Mouse (Mus musculus) T-helper 17 cell (primary cell): Measurements from ENCODE around the gene Mmgt2.

Experiments
- in situ Hi-C, 2 experiments: fragments of 300-600 bp; cut with MboI, MseI; formaldehyde crosslinking; loops; 1 replicate in 1 of 2; 2 replicates in 1 of 2; pipeline ENCODE4 v1.15.1; 2025; ENCODE audit warnings: high pct_unique_total_duplicates in 2 of 2

The Mmgt2 gene

DNA sequence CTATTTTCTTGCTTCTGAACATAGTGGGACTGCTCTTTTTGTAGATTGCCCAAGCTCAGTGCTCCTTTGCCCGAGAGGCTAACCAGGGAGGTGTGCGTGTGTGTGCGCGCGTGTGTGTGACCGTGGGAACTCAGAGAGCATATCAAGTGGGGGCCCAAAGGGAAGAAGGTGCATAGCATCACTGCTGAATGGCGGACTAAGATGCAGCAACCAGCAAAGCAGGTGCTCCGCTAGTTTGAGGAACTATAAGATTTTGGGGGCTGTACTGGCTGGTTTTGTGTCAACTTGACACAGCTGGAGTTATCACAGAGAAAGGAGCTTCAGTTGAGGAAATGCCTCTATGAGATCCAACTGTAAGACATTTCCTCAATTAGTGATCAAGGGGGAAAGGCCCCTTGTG is 27.4 kb upstream of the Mmgt2 start:
- in situ Hi-C loops, result no loop called here

DNA sequence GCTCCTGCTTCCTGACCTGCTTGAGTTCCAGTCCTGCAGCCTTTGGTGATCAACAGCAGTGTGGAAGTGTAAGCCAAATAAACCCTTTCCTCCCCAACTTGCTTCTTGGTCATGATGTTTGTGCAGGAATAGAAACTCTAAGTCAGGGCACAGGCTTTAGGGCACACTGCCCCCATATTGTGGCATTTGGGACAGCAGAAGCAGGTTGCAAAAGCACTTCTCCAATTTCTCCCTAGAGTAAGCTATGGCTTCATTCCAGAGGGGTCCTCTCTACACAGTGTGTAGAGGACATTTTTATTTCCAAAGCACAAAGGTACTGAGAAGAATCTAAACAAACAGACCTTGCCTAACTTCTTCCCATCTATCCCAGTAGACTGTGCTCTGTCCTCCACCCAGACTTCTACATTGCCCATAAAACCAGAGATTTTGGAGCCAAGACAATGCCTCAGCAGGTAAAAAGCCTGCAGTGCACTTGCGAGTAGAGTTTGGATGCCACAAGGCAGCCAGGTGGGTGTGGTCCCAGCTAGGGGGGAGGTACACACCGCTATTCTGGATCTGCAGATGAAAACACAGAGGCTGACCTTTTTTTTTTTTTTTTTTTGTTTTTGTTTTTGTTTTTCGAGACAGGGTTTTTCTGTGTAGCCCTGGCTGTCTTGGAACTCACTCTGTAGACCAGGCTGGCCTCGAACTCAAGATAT is 26.7 kb upstream of the Mmgt2 start:
- in situ Hi-C loops, result no loop called here

DNA sequence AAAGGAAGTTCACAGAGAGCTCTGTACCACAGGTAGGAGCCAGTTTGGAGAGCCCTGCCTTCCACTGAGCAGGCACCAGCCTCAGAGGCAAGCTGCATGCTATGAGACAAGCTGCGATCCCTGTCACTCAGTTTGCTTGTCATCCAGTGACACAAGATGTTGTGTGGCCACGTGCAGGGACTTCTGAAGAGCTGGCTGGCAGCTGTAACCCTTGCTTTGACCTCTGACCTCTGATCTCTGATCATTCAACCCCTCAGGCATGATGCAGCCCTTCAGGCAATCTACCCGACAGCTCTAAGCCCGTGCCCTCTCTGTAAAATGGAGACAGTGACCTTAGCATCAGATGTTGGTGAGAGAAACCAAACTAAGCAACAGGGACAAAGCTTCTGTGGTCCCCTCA is 25.6 kb upstream of the Mmgt2 start:
- in situ Hi-C loops, result no loop called here

- in situ Hi-C loops, result no loop called here
These were observed 23.8 kb upstream of the Mmgt2 start for GRCm38 (mm10) chr11:62624341-62625291.

DNA sequence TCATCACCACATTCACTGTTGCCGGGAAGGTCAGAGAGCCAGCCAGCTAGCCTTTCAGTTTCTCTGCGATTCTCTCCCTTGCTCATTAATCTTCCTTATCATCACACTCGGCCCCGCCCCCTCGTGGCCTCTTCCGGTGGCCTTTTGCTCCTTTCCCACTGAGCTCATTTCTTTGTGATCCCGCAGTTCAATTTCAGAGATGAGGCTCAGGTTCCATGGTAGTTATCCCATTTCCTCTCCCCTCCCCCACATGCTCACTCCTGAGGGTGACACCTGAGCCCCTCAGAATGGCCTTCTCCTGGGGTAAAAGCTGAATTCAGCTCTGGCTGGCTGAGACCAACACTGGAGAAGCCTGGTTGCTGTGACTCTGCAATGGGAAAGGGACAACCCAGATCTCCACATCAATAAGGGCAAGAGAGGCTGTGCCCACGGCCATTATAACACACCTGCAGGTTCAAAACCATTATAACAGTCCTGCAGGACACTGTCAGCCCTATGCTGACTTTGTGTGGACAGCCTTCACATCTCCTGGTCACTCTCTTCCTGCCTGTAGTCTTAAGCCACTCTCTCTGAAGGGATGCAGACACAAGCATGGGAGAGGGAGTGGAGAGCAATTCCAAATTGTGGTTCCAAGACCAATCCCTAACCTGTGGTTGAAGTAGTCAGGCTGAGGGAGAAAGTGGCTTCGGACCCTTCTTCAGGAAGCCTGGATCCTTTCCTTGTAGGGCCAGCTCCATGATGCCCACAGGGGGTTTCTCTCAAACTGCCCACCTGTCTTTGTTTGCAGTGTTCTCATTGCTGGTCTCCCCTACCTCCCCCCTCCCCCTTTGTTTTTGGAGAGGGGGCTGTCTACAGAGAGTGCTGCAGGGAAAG is 18.9 kb upstream of the Mmgt2 start:
- in situ Hi-C loops, result no loop called here

- in situ Hi-C loops, result no loop called here
These were observed 18.1 kb upstream of the Mmgt2 start for GRCm38 (mm10) chr11:62630225-62630821.

DNA sequence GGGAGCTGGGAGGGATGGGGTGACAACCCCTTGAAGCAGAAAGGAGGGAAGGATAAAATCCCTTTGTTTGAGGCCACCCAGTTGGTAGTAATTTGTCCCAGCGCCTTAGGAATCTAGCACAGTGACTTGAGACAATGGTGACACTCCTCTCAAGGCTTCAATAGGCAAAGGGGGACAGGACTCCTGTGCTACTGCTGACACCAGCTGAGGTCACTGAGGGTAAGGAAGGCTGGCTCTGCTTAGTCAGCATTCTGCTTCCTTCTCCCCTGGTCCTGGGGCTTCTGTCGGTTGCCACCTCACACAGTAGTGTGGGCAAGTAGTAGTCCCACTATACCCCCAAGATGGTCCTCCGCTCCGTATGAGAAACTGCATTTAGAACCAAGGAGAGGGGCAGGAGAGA is 17.3 kb upstream of the Mmgt2 start:
- in situ Hi-C loops, result no loop called here

GRCm38 (mm10) chr11:62635406-62635805 is 13.1 kb upstream of the Mmgt2 start:
- in situ Hi-C loops, result no loop called here

- in situ Hi-C loops, result no loop called here
These were observed 12.2 kb upstream of the Mmgt2 start for GRCm38 (mm10) chr11:62636105-62636839.

GRCm38 (mm10) chr11:62636840-62637221 is 11.6 kb upstream of the Mmgt2 start:
- in situ Hi-C loops, result no loop called here

DNA sequence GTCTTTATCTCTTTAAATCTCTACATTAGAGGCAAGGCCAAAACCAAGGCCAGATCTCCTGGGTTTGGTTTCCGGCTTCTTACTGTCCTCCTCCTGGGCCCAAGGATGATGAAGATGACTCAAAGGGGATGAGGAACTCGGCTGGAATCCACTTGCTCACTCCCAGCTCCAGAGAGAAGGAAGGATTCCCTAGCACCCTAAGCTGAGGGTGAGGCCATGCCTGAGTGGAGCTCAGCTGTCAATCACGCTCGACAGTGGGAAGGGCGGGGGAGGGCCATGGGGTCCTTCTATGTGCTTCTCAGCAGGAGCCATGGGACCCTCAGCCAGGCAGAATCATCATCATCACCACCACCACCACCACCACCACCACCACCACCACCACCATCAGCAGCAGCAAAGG is 11.1 kb upstream of the Mmgt2 start:
- in situ Hi-C loops, result no loop called here

GRCm38 (mm10) chr11:62637806-62638205 is 10.7 kb upstream of the Mmgt2 start:
- in situ Hi-C loops, result no loop called here

DNA sequence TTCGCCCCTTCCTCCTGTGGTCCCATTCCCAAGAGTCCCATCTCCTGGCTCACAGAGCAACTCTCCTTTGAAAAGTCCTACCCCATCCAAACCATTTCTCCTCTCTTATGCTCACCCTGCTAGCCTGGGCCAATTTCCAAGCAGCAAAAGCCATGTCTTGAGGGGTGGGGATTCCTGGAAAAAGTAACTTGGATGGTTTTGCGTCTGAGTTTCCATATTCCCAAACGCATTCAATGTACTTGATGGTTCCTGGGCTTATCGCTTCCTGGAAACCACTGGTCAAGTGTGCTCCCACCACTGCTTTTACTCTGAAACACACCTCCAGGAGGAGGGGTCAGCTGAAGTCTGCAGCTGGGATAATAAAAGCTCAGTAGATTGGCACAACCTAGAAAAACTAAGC is 10.1 kb upstream of the Mmgt2 start:
- in situ Hi-C loops, result no loop called here

GRCm38 (mm10) chr11:62640378-62640777 is 8.1 kb upstream of the Mmgt2 start:
- in situ Hi-C loops, result no loop called here

DNA sequence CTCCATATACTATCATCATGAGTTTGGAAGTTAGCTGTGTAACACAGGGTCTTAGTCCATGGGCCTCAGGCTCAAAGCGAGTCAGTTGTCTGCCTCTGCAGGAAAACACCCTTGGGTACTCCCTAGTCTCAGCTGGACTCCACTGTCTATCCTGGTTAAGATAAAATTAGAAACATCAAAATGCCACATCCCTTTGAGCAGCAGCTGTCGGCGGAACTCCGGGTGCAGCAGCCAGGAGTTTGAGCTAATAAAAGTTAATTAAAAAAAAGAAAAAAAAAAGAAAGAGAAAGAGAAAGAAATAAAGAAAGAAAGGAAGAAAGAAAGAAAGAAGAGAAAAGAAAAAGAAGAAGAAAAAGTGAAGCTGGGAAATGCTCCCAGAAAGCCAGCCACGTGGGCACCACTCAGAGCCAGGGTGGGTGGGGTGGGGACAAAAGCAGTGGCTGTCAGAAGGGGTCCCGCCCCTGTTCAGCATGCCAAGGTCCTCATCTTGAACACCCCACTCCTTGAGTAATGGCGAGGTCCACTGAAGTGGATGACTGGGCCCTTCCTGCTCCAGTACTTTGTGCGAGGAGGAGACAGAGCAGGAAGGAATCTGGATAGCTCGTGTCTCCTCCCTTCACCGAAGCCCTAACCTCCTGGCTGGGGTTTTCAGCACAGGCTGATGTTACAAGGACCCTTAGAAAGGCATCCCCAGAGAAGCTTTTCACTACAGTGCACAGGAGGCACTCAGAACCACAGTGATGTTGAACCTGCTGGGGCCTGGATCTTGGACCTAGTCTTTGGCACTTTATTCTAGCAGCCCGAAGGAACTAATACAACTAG is 6.2 kb upstream of the Mmgt2 start:
- in situ Hi-C loops, result no loop called here

GRCm38 (mm10) chr11:62643011-62643631 is 5.3 kb upstream of the Mmgt2 start:
- in situ Hi-C loops, result no loop called here

DNA sequence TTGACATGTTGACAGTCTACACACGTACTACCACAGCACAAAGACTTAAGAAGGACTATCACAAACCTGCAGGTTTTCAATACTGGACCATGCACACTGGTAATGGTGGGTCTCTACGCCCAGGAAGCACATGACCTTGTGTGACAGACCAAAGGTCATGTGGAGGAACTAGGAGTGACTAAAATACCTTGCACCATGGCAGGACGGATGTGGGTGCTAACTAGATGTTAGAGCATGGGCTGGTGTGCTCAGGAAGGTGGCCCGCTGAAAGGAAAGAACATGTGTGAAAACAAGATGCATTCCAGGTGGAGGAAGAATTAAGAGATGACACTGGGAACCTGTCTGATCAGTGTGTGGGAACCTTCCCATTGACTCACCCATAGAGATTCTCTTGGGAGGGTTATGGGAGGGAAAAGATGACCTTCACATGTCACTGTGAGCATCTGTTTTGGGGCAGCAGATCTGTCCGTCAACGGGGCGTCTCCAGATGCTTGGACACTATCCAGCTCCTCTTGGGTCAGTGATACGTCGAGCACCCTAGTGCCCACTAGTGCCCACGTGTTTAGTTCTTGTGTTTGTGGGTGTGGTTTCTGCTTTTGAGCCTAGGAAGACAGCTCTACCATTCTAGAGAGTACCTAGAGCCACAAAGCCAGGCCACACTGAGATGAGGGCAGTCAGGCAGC is 4.6 kb upstream of the Mmgt2 start:
- in situ Hi-C loops, result no loop called here

DNA sequence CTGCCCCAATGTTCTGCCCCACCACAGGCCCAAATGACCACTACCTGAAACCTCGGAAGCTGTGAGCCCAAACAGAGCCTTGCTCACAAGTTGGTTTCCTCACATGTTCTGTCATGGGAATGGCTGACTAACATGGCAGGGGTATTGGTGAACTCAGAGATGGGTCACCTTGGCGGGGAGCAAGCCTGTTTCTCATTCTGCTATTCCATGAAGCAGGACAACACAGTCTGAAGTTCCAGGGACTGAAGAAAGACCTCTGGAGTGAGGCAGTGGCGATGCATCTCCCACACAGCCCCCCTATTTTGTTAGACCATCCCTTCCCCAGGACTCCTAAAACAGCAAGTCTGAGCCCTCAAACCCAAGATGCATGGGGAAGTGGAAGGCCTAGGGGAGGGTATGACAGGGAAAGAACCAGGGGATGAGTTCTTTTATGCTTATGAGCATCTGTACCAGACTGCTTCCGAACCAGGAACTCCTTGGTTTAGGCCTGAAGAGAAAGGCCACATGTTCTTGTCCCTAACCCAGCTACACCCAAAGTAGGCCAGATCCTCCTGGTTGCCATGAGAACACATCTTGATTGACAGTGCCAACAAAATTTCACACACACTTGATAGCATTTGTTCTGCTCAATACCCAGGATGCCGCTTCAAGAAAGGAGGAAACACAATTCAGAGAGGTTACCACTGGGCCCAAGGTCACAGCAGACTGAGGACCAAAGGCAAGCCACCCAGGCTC is 3.7 kb upstream of the Mmgt2 start:
- in situ Hi-C loops, result loop anchor here in 1 of 2 experiments (5.0 kb wide), 1 partner anchor 83 kb away; no protein-coding TSS in a partner anchor
